Mouse (Mus musculus): ENCODE results near the gene 1700025G04Rik. TPM values are rescaled to one million over a fixed set of nuclear protein-coding genes. Genes with fewer than 3 reads are reported as not detected.

The 1700025G04Rik gene
- polyA plus RNA-seq, 1 experiment from 2014 or later = 14.1 TPM

DNA sequence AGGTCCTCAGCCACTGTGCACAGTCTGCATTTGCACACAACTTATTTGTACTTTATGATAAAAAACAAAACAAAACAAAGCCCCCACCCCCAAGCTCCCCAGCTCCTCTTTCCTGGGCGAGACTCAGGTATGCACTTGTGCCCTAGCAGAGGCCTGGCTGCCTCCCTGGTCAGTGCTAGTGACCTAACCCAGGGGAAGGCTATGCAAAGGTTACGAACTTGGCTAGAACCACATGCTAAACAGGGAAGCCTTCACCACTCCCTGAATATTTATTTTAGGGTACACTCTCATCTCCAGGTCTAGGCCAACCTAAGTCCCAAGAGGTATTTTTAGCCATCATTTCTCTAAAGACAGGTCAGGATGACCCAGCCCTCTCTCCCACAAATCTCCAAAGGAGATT lies 203.8 kb downstream of the 1700025G04Rik start:
- Histone ChIP-seq H3K4me1 (ENCODE audit: insufficient read depth, low read depth, low read length) (peaks cover 10% of the 10 kb centered on the region; the same call in 1 of the 2 replicates), H3K4me3 (ENCODE audit: low read depth, low read length) (no peak overlapping the region), H3K9ac (replicated peaks; ENCODE audit: low read depth) (no peak overlapping the region), H3K27me3 (replicated peaks; ENCODE audit: insufficient read depth, low read length) (no peaks in the 10 kb centered on the region), H3K9me3 (ENCODE audit: low read length) (no peaks in the 10 kb centered on the region), H3K36me3 (ENCODE audit: insufficient read depth, low read length) (no peaks in the 10 kb centered on the region), H3K27ac (ENCODE audit: low read length) (no peak overlapping the region), H3K4me2 (replicated peaks; ENCODE audit: low read depth, low read length) (no peak overlapping the region)
- WGBS = 95% methylated on average over 2 of the region's 2 CpGs
- ATAC-seq (no peak), DNase-seq (ENCODE audit: low spot score) (no peak)
- no peak for TF ChIP-seq CTCF (IDR thresholded peaks at IDR 0.05)
- TF ChIP-seq EP300 (IDR thresholded peaks at IDR 0.05) = no peak

DNA sequence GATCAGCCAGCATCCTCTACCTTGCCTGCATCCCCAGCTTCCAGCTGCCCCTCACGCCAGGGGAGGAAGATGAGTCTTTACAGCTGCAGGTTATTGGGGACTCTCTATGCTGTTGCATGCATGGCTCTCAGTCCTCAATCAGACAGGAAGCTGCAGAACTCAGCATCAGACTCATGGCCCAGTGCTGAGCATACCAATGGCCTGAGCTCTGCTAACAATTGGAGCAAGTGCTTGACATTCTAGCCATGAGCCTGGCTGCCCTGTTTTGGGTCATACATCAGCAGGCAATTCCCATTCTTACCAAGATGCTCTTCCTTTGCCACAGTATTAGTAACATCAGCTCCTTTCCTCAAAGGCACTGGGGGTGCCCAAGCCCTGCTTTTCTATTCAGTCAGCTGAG lies 208.7 kb downstream of the 1700025G04Rik start:
- H3K4me1 ChIP-seq (ENCODE audit: insufficient read depth, low read depth, low read length) = no peaks in the 10 kb centered on the region
- no peak overlapping the region for H3K4me3 ChIP-seq (ENCODE audit: low read depth, low read length)
- no peak overlapping the region for H3K27ac ChIP-seq (ENCODE audit: low read length)
- H3K9ac ChIP-seq (replicated peaks; ENCODE audit: low read depth) = no peak overlapping the region
- ATAC-seq = no peak
- WGBS = 92% methylated on average over 1 of the region's 1 CpGs
- TF ChIP-seq EP300 (IDR thresholded peaks at IDR 0.05) (no peak), CTCF (IDR thresholded peaks at IDR 0.05) (no peak)
- H3K27me3 ChIP-seq (replicated peaks; ENCODE audit: insufficient read depth, low read length) = no peaks in the 10 kb centered on the region
- no peaks in the 10 kb centered on the region for H3K36me3 ChIP-seq (ENCODE audit: insufficient read depth, low read length)
- no peaks in the 10 kb centered on the region for H3K9me3 ChIP-seq (ENCODE audit: low read length)
- H3K4me2 ChIP-seq (replicated peaks; ENCODE audit: low read depth, low read length) = no peak overlapping the region
- no peak for DNase-seq (ENCODE audit: low spot score)

DNA sequence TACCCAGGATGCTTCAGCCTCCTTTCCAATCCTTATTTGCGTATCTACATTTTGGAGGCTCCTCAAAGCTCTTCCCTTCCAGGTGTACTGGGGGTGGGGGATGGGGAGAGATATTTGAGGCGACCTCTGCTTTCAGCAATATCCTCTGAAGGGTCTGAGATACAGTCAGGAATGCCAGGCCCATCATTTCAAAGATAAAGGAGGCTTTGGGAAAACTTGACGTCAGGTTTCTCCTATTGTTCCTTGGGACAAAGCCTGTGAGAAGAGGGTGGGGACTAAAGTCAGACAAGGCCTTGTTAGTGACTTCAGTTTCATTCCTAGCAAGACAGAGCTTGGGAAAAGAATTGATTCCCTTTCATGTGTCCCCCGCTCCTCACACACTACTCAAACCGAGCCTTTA lies 209.2 kb downstream of the 1700025G04Rik start:
- no peak for TF ChIP-seq CTCF (IDR thresholded peaks at IDR 0.05)
- TF ChIP-seq EP300 (IDR thresholded peaks at IDR 0.05) = no peak
- H3K4me3 ChIP-seq (ENCODE audit: low read depth, low read length) = no peak overlapping the region
- no peaks in the 10 kb centered on the region for H3K9me3 ChIP-seq (ENCODE audit: low read length)
- 72% methylated on average over 5 of the region's 5 CpGs for WGBS
- H3K4me2 ChIP-seq (replicated peaks; ENCODE audit: low read depth, low read length) = no peak overlapping the region
- no peaks in the 10 kb centered on the region for H3K36me3 ChIP-seq (ENCODE audit: insufficient read depth, low read length)
- no peak overlapping the region for H3K9ac ChIP-seq (replicated peaks; ENCODE audit: low read depth)
- no peak for DNase-seq (ENCODE audit: low spot score)
- H3K27me3 ChIP-seq (replicated peaks; ENCODE audit: insufficient read depth, low read length) = no peaks in the 10 kb centered on the region
- no peak for ATAC-seq
- H3K27ac ChIP-seq (ENCODE audit: low read length) = no peak overlapping the region
- no peaks in the 10 kb centered on the region for H3K4me1 ChIP-seq (ENCODE audit: insufficient read depth, low read depth, low read length)

DNA sequence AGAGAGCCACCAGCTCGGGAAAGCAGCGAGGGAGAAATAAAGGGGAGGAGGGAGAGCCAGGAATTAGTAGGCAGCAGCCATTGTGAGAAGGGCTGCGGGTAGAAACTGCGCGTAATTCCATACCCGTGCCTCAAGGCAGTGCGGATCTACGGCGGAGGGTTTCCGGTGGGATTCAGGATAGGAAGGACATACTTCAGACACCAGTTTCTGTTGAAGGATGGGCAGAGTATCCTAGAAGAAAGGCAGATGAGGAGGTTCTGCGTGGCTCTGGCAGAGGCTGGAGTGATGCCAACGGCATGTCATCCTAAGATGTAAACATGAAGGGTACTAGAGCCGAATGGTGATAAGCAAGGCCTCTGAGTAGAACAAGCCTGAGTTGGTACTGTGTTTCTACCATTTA lies 210.0 kb downstream of the 1700025G04Rik start:
- Histone ChIP-seq H3K27ac (ENCODE audit: low read length) (no peak overlapping the region), H3K9ac (replicated peaks; ENCODE audit: low read depth) (no peak overlapping the region), H3K9me3 (ENCODE audit: low read length) (no peaks in the 10 kb centered on the region), H3K4me2 (replicated peaks; ENCODE audit: low read depth, low read length) (no peak overlapping the region), H3K27me3 (replicated peaks; ENCODE audit: insufficient read depth, low read length) (no peaks in the 10 kb centered on the region), H3K4me3 (ENCODE audit: low read depth, low read length) (no peak overlapping the region), H3K36me3 (ENCODE audit: insufficient read depth, low read length) (no peaks in the 10 kb centered on the region), H3K4me1 (ENCODE audit: insufficient read depth, low read depth, low read length) (no peaks in the 10 kb centered on the region)
- no peak for ATAC-seq
- TF ChIP-seq CTCF (IDR thresholded peaks at IDR 0.05) (no peak), EP300 (IDR thresholded peaks at IDR 0.05) (no peak)
- 74% methylated on average over 13 of the region's 13 CpGs for WGBS
- no peak for DNase-seq (ENCODE audit: low spot score)

DNA sequence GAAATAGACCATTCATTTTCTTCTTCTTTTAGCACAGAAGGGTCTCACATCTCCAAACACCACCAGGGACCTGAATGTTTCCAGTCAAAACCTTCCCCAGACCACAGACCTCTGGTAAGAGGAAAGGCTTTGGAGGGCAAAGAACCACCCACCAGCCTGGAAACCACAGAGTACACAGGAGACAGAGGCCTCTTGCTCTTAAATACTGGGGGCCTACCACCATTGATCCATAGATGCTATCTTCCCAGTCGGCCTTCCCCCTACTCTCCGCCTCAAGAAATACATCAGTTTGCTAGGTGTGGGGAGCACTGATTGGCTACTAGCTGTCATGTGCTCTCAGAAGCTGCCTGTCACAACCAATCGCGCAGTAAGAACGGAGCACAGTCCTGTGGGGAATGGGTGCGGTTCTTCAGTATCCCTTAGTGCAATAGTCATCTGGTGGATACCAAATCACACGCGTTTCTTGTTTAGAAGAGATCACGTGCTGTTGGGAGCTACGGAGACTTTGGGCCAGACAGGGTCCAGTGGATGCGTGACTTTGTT lies 210.5 kb downstream of the 1700025G04Rik start:
- no peak for DNase-seq (ENCODE audit: low spot score)
- H3K9me3 ChIP-seq (ENCODE audit: low read length) = no peaks in the 10 kb centered on the region
- H3K36me3 ChIP-seq (ENCODE audit: insufficient read depth, low read length) = no peaks in the 10 kb centered on the region
- no peak overlapping the region for H3K4me2 ChIP-seq (replicated peaks; ENCODE audit: low read depth, low read length)
- H3K4me1 ChIP-seq (ENCODE audit: insufficient read depth, low read depth, low read length) = no peaks in the 10 kb centered on the region
- TF ChIP-seq EP300 (IDR thresholded peaks at IDR 0.05) = no peak
- TF ChIP-seq CTCF (IDR thresholded peaks at IDR 0.05) = no peak
- no peak overlapping the region for H3K4me3 ChIP-seq (ENCODE audit: low read depth, low read length)
- no peak overlapping the region for H3K27ac ChIP-seq (ENCODE audit: low read length)
- 84% methylated on average over 11 of the region's 11 CpGs for WGBS
- no peak overlapping the region for H3K9ac ChIP-seq (replicated peaks; ENCODE audit: low read depth)
- H3K27me3 ChIP-seq (replicated peaks; ENCODE audit: insufficient read depth, low read length) = no peaks in the 10 kb centered on the region
- ATAC-seq = no peak

DNA sequence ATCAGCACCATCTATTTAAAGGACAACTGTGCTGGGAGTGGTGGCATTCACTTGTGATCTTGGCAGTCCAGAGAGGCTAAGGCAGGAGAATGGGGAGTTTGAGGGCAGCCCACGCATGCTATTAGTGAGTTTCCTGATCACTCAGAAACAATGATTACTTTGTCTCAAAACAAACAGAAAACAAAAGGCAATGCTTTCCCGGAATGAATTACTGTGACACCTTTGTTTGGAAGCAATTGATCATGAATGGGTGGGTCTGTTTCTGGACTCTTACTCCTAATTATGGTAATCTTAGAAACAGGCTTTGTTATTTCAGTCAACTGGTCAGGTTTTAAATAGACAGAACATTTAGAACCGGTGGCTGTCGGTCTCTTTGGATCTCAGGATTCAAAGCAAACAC lies 211.5 kb downstream of the 1700025G04Rik start:
- H3K9ac ChIP-seq (replicated peaks; ENCODE audit: low read depth) = no peak overlapping the region
- TF ChIP-seq CTCF (IDR thresholded peaks at IDR 0.05) = no peak
- TF ChIP-seq EP300 (IDR thresholded peaks at IDR 0.05) = no peak
- no peaks in the 10 kb centered on the region for H3K4me1 ChIP-seq (ENCODE audit: insufficient read depth, low read depth, low read length)
- WGBS = 40% methylated on average over 4 of the region's 4 CpGs
- H3K4me2 ChIP-seq (replicated peaks; ENCODE audit: low read depth, low read length) = no peak overlapping the region
- ATAC-seq (no peak), DNase-seq (ENCODE audit: low spot score) (no peak)
- H3K27me3 ChIP-seq (replicated peaks; ENCODE audit: insufficient read depth, low read length) = no peaks in the 10 kb centered on the region
- no peaks in the 10 kb centered on the region for H3K36me3 ChIP-seq (ENCODE audit: insufficient read depth, low read length)
- no peaks in the 10 kb centered on the region for H3K9me3 ChIP-seq (ENCODE audit: low read length)
- no peak overlapping the region for H3K27ac ChIP-seq (ENCODE audit: low read length)
- no peak overlapping the region for H3K4me3 ChIP-seq (ENCODE audit: low read depth, low read length)

DNA sequence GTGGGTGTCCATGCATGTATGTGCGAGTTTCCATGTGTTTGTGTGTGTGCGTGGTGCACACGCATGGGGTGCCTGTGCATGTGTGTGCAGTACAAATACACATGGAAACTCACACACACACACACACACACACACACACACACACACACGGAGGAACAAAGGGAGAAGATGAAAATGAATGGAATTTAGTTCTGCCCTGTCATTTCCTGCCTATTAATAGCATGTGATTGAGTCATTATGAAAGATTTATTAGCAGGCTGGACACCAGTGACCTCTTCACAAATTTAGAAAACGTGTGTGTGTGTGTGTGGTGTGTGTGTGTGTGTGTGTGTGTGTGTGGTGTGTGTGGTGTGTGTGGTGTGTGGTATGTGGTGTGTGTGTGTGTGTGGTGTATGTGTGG lies 217.0 kb downstream of the 1700025G04Rik start:
- DNase-seq (ENCODE audit: low spot score) = peak; percentile 54
- ATAC-seq = peak; percentile 44; the same call in 1 of the 2 replicates
- Histone ChIP-seq H3K4me1 (ENCODE audit: insufficient read depth, low read depth, low read length) (no peaks in the 10 kb centered on the region), H3K4me3 (ENCODE audit: low read depth, low read length) (no peak overlapping the region), H3K9me3 (ENCODE audit: low read length) (no peaks in the 10 kb centered on the region), H3K27me3 (replicated peaks; ENCODE audit: insufficient read depth, low read length) (no peaks in the 10 kb centered on the region), H3K27ac (ENCODE audit: low read length) (no peak overlapping the region), H3K36me3 (ENCODE audit: insufficient read depth, low read length) (no peaks in the 10 kb centered on the region), H3K9ac (replicated peaks; ENCODE audit: low read depth) (no peak overlapping the region), H3K4me2 (replicated peaks; ENCODE audit: low read depth, low read length) (no peak overlapping the region)
- WGBS = 56% methylated on average over 5 of the region's 5 CpGs
- no peak for TF ChIP-seq EP300 (IDR thresholded peaks at IDR 0.05)
- no peak for TF ChIP-seq CTCF (IDR thresholded peaks at IDR 0.05)

Data from lung, postnatal 0 days (tissue).